Mouse (Mus musculus): ENCODE results near the gene 4930590J08Rik.

Gene 4930590J08Rik

DNA sequence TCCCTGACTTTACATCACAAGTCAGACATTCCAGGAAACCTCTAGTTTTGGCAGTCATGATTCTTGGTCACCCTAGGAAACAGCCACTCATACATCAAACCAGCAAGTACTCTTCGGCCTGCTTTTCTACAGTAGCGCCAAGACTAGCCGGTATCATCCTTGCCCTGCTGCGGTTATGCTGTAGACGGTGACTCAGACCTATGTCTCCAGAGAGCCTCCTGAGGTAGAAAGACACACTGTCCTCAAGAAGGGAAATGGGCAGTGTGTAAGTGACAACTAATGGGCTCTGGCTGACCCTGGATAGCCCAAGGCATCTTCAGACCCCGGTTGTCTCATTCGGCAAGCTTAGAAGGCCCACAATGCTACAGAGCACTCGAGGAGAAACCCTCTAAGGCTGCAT lies 62.5 kb downstream of the 4930590J08Rik start:
- DNase-seq, result peak; percentile 28

GRCm38 (mm10) chr6:91966006-91966405 lies 63.4 kb downstream of the 4930590J08Rik start:
- DNase-seq, result no peak

DNA sequence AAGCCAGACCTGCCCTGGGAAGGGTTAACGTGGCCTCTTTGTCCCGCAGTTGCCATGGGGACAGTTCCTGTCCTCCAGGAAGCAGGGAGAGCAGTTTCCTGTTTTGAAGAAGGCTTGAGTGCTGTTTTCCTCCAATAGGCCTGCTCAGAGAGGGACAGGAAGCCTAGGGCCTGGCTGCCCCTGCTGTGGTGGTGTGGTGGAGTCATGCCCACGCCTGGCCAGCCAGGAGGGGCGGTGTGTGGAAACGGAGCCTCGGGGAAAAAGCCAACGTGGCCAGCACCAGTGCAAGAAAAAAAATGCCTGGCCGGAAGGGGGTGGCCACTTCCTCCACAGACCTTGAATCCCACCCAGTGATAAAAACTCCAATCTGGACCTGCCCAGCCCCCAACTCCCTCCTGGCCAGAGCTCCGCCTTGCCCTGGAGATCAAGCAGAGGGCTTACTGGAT lies 69.6 kb downstream of the 4930590J08Rik start:
- peak; percentile 68 for DNase-seq

DNA sequence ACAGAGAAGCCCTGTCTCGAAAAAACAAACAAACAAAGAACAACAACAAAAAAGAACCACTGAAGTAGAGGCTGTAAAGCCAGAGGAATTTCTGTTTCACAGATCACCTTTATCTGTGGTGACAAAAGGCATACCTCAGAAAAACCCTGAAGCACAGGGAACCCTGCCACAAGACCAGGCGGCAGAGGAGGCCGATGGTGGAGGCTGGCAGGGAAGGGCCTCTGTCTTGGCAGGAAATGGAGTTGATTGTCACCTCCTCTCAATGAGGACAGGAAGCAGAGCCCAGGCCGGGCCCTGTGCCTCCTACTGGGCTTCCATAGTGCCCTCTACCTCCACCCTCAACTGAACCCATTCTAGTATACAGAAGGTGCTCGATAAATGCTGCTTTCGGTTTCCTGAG lies 71.4 kb downstream of the 4930590J08Rik start:
- DNase-seq, result no peak

DNA sequence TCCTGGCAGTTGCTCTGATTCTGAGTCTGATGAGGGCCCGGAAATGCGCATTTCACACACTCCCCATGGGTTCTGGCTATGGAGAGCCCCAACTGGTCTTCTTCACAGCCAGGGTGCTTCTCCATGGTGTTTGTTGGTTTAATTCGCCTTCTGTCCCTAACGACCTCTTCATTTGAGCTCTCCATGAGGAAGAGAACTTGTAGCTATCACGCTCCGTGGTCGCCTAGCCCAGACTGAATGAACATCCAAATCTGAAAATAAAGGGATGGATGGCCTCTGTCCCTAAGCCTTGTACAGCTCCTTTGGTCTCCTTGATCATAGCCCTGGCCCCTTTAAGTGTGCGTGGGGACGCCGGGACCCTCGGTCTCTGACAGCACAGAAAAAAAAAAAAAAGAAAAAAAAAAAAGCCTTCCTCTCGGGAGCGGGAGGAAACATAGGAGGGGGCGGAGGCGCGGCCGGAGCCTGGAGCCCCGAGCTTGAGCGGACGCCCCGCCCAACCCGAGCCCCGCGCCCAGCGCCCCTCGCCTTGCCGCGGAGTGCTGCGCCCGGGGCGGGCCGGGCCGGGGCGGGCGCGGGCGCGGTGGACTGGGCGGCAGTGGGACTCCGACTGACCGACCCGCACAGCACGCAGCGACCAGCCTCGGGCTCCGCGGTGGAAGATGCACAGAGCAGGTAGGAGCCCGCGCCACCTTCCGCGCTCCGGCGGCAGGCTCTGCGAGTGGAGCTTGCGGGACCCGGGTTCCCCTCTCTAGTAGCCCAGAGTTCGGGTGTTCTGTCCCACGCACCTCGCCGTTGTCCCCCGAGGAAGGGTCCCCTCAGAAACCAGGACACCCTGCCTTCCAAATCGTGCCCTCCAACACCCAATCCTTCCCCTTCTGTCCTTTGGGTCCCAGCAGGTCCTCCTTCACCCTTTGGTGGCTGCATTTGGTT lies 76.0 kb downstream of the 4930590J08Rik start, which contains the start of gene Fgd5:
Fgd5 (plus strand) TSS at position 508 of the 930 bp plus-strand sequence.
- peak; percentile 35 for DNase-seq

DNA sequence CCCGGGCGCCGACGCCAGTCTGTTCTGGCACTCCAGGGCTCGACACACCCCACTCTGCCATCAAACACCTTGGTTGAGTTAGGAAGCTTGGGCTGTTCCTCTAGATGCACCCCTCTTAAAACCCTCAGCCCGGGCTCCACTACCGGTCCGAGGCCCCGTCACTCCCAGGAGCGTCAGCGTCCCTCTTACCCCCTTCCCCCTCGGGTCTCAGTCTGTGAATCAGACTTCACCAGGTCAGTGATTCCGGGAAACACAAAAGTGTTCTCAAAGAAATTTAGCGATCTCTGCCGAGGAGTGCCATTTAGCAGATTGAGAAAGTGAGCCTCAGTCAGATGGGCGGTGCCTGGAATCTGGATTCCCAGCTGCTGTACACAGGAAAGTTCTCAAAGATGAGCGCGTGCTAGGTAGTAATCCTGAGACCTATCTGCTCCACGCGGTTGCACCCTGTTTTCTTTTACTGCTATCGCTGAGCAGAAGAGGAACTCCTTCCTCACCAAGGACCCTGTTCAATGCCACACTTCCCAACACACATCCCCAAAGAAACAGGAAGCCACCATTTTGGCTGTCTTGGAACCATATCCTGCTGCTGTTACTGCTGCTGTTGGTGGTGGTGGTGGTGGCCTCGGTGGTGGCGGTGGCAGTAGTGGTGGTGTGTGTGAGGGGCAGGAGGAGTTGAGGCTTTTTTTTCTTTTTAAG lies 76.8 kb downstream of the 4930590J08Rik start:
- DNase-seq, result peak; percentile 38

DNA sequence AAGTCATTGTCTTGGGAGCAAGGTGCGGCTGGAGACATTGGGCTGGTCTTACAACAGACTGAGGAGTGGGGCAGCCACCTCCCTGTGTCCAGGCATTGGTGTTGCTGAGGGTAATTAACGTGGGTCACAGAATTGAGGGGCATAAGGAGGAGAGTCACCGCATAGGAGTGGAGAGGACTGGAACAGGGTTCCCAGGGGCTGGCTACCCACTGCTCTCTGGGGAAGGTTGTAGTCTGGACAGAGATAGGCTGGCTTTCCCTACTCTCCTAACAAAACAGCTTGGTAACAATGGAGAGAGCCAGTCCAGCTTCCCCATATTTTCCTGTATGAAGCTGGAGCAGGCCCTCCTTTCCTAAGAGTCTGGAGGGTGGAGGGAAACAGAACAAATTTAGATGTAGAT lies 77.4 kb downstream of the 4930590J08Rik start:
- no peak for DNase-seq

- no peak for DNase-seq
Measured at GRCm38 (mm10) chr6:91990101-91990500, 87.5 kb downstream of the 4930590J08Rik start.

DNA sequence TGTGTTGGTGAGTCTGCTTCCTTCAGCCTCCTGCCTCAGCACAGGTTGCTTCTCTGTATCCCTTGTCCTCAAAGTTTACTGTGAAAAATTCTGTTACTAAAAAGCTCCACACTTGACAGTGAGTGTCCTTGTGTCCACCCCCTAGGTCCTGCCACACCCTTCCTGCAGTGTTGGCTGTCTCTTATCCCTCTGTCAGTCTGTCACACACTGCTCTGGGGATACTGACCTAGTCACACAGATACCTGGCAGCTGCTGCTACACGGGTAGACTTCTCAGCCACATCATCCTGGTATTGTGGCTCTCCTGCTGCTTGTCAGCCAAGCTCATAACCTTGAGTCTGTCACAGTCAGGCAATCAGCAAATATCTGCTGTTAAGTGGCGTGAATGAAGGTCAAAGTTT lies 90.2 kb downstream of the 4930590J08Rik start:
- no peak for DNase-seq

- no peak for DNase-seq
Measured at GRCm38 (mm10) chr6:91993795-91994505, 91.3 kb downstream of the 4930590J08Rik start.

DNA sequence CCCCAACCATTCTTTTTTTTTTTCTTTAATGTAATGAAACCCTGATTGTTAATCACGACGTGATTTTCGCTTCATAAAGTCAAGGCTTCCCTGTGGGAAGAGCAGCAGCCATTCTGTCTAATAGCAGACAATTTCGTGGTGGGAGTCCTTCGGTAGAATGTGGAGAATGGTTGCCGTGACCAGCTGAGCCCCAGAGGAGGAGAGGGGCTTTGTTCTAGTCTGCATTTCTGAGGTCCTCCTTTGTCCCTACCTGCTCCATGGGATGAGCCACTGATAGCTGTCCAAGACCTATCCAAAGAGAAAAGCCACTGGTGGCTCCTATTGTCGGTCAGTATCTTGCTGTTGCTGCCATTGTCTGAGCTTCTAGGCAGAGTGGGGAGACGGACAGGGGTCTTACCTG lies 93.5 kb downstream of the 4930590J08Rik start:
- DNase-seq, result no peak
